Mouse (Mus musculus) spleen, adult 2 months (tissue): ENCODE measurements around the gene Gm37240. TPM values are rescaled to one million over a fixed set of nuclear protein-coding genes. Genes with fewer than 3 reads are reported as not detected.

Source experiments
- DNase-seq, 2 experiments: peaks; one replicate each; pipeline versions ENCODE4 v3.0.0 to v3.0.0-alpha.2; 2012 to 2021; ENCODE audit warnings: low spot score in 2 of 2, low read depth in 1 of 2
- H3K27ac ChIP-seq: fragments of 200-500 bp; 2 replicates; pipeline ENCODE4 v1.5.1; 2012; ENCODE audit warnings: low read length, inconsistent platforms; ENCODE audit not compliant: insufficient read depth
- H3K27me3 ChIP-seq: fragments of 200-500 bp; 2 replicates; pipeline ENCODE4 v1.6.1; 2012; ENCODE audit warnings: mild to moderate bottlenecking, moderate library complexity, low read length, inconsistent platforms; ENCODE audit not compliant: control insufficient read depth, insufficient read depth
- H3K36me3 ChIP-seq: fragments of 200-500 bp; 2 replicates; pipeline ENCODE4 v1.6.1; 2012; ENCODE audit warnings: mild to moderate bottlenecking, low read length, inconsistent platforms; ENCODE audit not compliant: control insufficient read depth, insufficient read depth
- H3K4me1 ChIP-seq: fragments of 200-500 bp; 2 replicates; pipeline ENCODE4 v1.6.1; 2011; ENCODE audit warnings: inconsistent platforms; ENCODE audit not compliant: control insufficient read depth, insufficient read depth, insufficient read length
- H3K4me3 ChIP-seq: fragments of 200-500 bp; 2 replicates; pipeline ENCODE4 v1.5.1; 2011; ENCODE audit warnings: mild to moderate bottlenecking, inconsistent platforms; ENCODE audit not compliant: insufficient read depth, insufficient read length; ENCODE audit errors: extremely low read depth
- CTCF ChIP-seq: fragments of 200-500 bp; IDR thresholded peaks from 2 replicates; pipeline ENCODE4 v1.5.1; 2011; ENCODE audit warnings: mild to moderate bottlenecking, inconsistent platforms; ENCODE audit not compliant: insufficient read depth, insufficient read length, insufficient replicate concordance; ENCODE audit errors: extremely low read depth
- POLR2A ChIP-seq: fragments of 200-500 bp; IDR thresholded peaks from 2 replicates; pipeline ENCODE4 v1.6.1; 2011; ENCODE audit warnings: low read depth, low read length, inconsistent platforms
- WGBS: fragments of 180-500 bp; shearing (Covaris S2); methylation state at CpG from one replicate; pipeline ENCODE4 v1.1.7; 2018; 5-methylcytosine and 5-hydroxymethylcytosine counted together
- polyA plus RNA-seq: library from polyadenylated mRNA; depleted of rRNA; stranded (reverse); fragments of >200 nt; gene quantifications from 2 replicates; pipeline ENCODE4 v1.2.3, GENCODE M21; 2012

The Gm37240 gene
- polyA plus RNA-seq, 1 experiment = 1.1 TPM

DNA sequence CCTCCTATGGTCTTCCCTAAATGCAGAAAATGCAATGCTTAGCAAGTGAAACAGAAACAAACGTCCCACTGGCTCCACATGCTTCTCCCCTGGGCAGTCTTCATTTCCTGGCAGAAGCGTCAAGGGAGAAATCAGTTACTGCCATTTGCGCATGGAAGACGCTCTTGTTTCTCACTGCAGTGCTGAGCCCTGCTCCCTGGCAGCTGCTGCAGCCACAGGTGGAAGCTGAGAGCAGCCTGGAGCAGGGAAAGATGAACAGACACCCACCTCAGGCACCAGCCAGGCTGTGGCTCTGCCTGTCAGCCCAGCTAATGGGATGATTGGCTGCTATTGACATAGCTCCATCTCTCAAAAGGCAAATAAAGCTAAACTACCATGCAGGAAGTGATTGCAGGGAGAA, 578.6 kb downstream of the Gm37240 start:
- H3K27me3 ChIP-seq = no peaks in the 10 kb centered on the region
- WGBS = 45% methylated on average over 4 of the region's 4 CpGs
- no peak overlapping the region for H3K4me3 ChIP-seq
- H3K27ac ChIP-seq = no peak overlapping the region
- DNase-seq = no peak
- no peaks in the 10 kb centered on the region for H3K4me1 ChIP-seq
- no peaks in the 10 kb centered on the region for H3K36me3 ChIP-seq
- no peak for TF ChIP-seq CTCF
- no peak for TF ChIP-seq POLR2A

DNA sequence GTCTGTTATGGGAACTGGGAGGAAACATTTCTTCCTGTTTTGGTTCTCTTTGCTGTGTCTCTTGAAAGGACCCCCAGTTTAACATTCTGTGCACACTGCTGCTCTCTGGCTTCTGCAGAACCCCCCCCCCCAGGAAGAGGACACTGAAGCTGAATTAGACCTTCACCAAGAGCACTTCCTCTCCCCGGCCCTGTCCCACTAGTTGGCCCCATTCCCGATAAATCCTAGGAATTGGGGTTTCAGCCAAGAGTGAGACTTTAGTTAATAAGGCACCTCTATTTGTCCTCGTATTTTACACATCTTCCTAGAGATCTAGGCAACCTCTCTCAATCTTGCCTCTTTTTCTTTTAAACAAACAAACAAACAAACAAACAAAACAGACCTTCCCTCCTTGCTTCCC, 585.5 kb downstream of the Gm37240 start:
- H3K36me3 ChIP-seq = no peaks in the 10 kb centered on the region
- DNase-seq = no peak
- no peaks in the 10 kb centered on the region for H3K27me3 ChIP-seq
- 78% methylated on average over 3 of the region's 3 CpGs for WGBS
- no peak overlapping the region for H3K4me3 ChIP-seq
- H3K4me1 ChIP-seq = no peaks in the 10 kb centered on the region
- no peak overlapping the region for H3K27ac ChIP-seq
- TF ChIP-seq CTCF (no peak), POLR2A (no peak)

DNA sequence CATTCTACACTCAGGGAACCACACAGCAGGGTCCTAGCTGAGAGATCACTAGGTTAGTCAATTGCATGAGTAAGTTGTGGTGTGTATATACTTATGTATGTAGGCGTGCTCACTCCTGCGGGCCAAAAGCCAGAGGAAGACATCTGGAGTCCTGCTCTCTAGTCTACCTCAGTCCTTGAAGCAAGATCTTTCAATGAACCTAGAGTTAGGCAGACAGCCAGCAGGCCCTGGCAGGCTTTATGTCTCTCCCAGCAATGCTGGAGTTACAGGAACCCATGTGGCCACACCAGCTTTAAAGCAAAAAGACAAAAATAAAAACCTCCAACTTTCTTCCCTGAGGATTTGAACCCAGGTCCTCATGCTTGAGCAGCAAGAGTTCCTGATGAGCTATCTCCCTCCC, 586.0 kb downstream of the Gm37240 start:
- DNase-seq = no peak
- Histone ChIP-seq H3K27me3 (no peaks in the 10 kb centered on the region), H3K4me3 (no peak overlapping the region), H3K27ac (no peak overlapping the region), H3K36me3 (no peaks in the 10 kb centered on the region), H3K4me1 (no peaks in the 10 kb centered on the region)
- 85% methylated on average over 2 of the region's 2 CpGs for WGBS
- TF ChIP-seq CTCF (no peak), POLR2A (no peak)

DNA sequence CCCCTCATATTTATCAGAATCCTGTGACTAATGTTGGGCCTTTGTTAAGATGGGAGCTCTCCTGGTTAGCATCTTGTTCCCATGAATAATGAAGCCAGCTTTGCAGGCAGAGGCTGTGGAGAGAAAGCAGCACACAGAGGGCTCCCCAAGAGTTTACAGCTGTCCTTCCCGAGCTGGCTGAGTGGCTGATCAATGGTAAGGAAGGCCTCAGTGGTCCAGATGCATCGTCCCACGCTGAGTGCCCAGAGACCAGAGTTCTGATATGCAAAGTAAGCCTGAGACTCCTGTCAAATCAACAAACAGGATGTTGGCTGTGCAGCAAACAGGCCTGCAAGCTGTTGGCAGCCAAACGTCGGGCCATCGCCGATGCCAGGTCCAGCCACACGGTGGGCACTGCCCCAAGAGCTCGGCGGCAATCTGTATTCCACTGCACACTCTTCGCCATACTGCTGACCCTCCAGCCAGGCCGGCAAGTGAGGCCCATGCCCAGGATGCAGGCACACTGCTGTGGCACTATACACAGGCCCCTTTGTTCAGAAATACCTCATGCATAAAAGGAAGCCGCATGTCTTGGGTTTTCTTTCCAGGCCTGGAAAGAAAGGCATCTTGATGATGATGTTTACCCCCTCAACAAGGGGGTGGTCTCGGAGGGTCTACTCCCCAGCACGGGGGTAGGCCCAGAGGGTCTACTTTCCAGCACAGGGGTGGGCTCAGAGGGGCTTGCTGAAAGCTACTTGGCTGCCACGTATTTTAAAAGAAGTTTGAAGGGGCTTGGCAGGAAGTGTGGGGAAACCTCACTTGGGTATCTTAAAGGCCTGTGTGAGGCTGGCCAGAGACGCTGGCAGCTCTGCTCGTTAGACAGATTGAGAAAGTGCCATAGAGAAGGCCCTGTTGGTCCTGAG, 587.4 kb downstream of the Gm37240 start:
- Histone ChIP-seq H3K36me3 (no peaks in the 10 kb centered on the region), H3K27ac (no peak overlapping the region), H3K27me3 (no peaks in the 10 kb centered on the region; the same call in 1 of the 2 replicates), H3K4me3 (no peak overlapping the region), H3K4me1 (no peaks in the 10 kb centered on the region)
- DNase-seq = no peak
- TF ChIP-seq CTCF (no peak), POLR2A (no peak)
- WGBS = 85% methylated on average over 18 of the region's 18 CpGs

DNA sequence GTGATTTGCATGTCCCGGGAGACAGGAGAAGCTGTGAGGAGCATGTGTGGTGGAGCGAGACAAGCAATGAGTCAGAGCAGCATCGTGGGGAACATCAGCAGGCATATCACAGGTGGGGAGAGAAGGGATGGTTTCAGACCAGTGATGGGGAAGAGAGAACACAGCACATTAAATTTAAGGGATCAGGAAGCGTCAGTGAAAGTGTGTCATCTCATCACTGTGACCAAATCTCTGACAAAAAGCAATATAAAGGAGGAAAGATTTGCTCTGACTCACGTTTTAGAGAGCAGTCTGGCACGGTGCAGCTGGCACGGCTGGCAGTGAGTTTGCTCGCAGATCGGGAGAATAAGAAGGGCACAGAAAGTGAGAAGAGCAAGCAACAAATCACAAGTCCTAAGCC, 592.1 kb downstream of the Gm37240 start:
- Histone ChIP-seq H3K4me1 (no peaks in the 10 kb centered on the region), H3K27ac (no peak overlapping the region), H3K36me3 (no peaks in the 10 kb centered on the region), H3K4me3 (no peak overlapping the region), H3K27me3 (no peaks in the 10 kb centered on the region; the same call in 1 of the 2 replicates)
- 78% methylated on average over 9 of the region's 9 CpGs for WGBS
- TF ChIP-seq CTCF = no peak
- DNase-seq = no peak

DNA sequence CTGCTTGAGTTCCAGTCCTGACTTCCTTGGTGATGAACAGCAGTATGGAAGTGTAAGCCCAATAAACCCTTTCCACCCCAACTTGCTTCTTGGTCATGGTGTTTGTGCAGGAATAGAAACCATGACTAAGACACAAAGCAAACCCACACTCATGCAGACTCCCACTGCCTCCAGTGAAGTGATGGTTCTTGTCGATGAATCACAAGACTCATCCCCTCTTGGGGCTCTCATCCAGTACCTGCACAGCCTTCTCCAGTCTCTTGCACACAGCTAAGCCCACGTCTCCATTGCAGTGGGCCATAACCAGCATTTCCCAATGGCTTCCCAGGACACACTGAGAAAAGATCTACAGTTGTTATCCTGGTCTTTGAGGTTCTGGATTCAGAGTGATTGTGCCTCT, 599.7 kb downstream of the Gm37240 start:
- no peak for DNase-seq
- no peak overlapping the region for H3K27ac ChIP-seq
- TF ChIP-seq POLR2A (no peak), CTCF (no peak)
- H3K36me3 ChIP-seq = no peaks in the 10 kb centered on the region
- WGBS = 74% methylated on average over 2 of the region's 2 CpGs
- no peaks in the 10 kb centered on the region for H3K4me1 ChIP-seq
- H3K4me3 ChIP-seq = no peak overlapping the region
- no peaks in the 10 kb centered on the region for H3K27me3 ChIP-seq

DNA sequence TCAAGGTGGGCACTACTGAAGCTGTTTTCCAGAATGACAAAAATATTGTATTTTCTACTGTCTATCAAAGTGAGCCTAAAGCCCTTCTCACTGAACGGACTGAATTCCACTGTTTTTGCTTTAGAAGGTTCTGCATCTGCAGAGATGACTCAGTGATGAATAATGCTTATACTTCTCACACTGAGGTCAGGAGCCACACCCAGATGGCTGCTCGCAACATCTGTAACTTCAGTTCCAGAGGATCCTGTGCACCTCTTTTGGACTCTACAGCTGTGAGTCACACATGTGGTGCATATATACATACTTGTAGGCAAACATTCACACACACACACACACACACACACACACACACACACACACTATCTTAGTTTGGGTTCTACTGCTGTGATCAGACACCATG, 602.8 kb downstream of the Gm37240 start:
- no peak overlapping the region for H3K27ac ChIP-seq
- DNase-seq = no peak
- no peaks in the 10 kb centered on the region for H3K36me3 ChIP-seq
- no peak overlapping the region for H3K4me3 ChIP-seq
- no peaks in the 10 kb centered on the region for H3K4me1 ChIP-seq
- TF ChIP-seq CTCF = no peak
- TF ChIP-seq POLR2A = no peak
- H3K27me3 ChIP-seq = no peaks in the 10 kb centered on the region
- 83% methylated on average over 2 of the region's 2 CpGs for WGBS
